Mouse (Mus musculus) C2C12 (cell line): Measurements from ENCODE around the gene Gorasp1. TPM values are rescaled to one million over a fixed set of nuclear protein-coding genes. Genes with fewer than 3 reads are reported as not detected.

ENCODE experiments used
- H3K27me3 ChIP-seq: one replicate; pipeline ENCODE4 v1.6.1; 2011; ENCODE audit not compliant: control insufficient read depth, insufficient read depth, insufficient read length
- H3K36me3 ChIP-seq: one replicate; pipeline ENCODE4 v1.6.1; 2011; ENCODE audit not compliant: control insufficient read depth, insufficient read depth
- H3K4me3 ChIP-seq: one replicate; pipeline ENCODE4 v1.5.1; 2011; ENCODE audit warnings: mild to moderate bottlenecking, control low read depth; ENCODE audit not compliant: poor library complexity, insufficient read depth, severe bottlenecking
- H3K79me2 ChIP-seq: one replicate; pipeline ENCODE4 v1.6.1; 2011; ENCODE audit not compliant: control insufficient read depth, insufficient read depth
- H3K79me3 ChIP-seq: one replicate; pipeline ENCODE4 v1.6.1; 2011; ENCODE audit warnings: low read depth, control low read depth
- H3ac ChIP-seq: one replicate; pipeline ENCODE3; 2011; ENCODE audit warnings: low read depth; ENCODE audit not compliant: control insufficient read depth, insufficient read length
- CEBPB ChIP-seq: IDR thresholded peaks from one replicate; pipeline ENCODE4 v1.6.1; 2011; ENCODE audit warnings: low read depth, mild to moderate bottlenecking, control low read depth, moderate library complexity
- CTCF ChIP-seq: IDR thresholded peaks from one replicate; pipeline ENCODE4 v1.5.1; 2011; ENCODE audit not compliant: control insufficient read depth, insufficient read depth, insufficient read length
- FOSL1 ChIP-seq: IDR thresholded peaks from one replicate; pipeline ENCODE4 v1.8.0; 2011; ENCODE audit warnings: mild to moderate bottlenecking, low read length; ENCODE audit not compliant: poor library complexity, insufficient read depth, severe bottlenecking
- MAX ChIP-seq: IDR thresholded peaks from one replicate; pipeline ENCODE4 v1.6.1; 2011; ENCODE audit warnings: mild to moderate bottlenecking, control low read depth
- MYOD1 ChIP-seq: IDR thresholded peaks from one replicate; pipeline ENCODE4 v1.6.1; 2011; ENCODE audit warnings: low read depth; ENCODE audit not compliant: control insufficient read depth, insufficient read length
- MYOG ChIP-seq: IDR thresholded peaks from one replicate; pipeline ENCODE4 v1.6.1; 2011; ENCODE audit not compliant: control insufficient read depth, insufficient read length; ENCODE audit errors: extremely low read depth
- USF1 ChIP-seq: IDR thresholded peaks from one replicate; pipeline ENCODE4 v1.6.1; 2011; ENCODE audit warnings: low read depth, mild to moderate bottlenecking, control low read depth, moderate library complexity
- polyA plus RNA-seq: library from polyadenylated mRNA; unstranded; fragments of >200 nt; fragmentation: generic; extraction: Trizol; gene quantifications from one replicate; pipeline ENCODE4 v1.2.1, GENCODE M21; 2012; ENCODE audit warnings: missing spikeins

Gene Gorasp1
- polyA plus RNA-seq, 1 experiment: 11.0 TPM

- peak overlapping the region; percentile 56 for H3K4me3 ChIP-seq
- H3K79me3 ChIP-seq: peaks cover 35% of the 10 kb centered on the region
- H3K36me3 ChIP-seq: no peaks in the 10 kb centered on the region
- H3K27me3 ChIP-seq: no peaks in the 10 kb centered on the region
- TF ChIP-seq MYOD1: peak; percentile 92
- no peak for TF ChIP-seq CEBPB
- peak; percentile 2 for TF ChIP-seq CTCF
- TF ChIP-seq FOSL1: peak; percentile 37
- TF ChIP-seq MAX: peak; percentile 34
- peaks cover 46% of the 10 kb centered on the region for H3K79me2 ChIP-seq
- peak overlapping the region; percentile 91 for H3ac ChIP-seq
Measured at GRCm38 (mm10) chr9:119982956-119983551, 45.7 kb upstream of the Gorasp1 start.

GRCm38 (mm10) chr9:119982241-119982811, 45.0 kb upstream of the Gorasp1 start:
- H3K4me3 ChIP-seq: peak overlapping the region; percentile 56
- H3ac ChIP-seq: peak overlapping the region; percentile 57
- no peaks in the 10 kb centered on the region for H3K27me3 ChIP-seq
- H3K36me3 ChIP-seq: peaks cover under 1% of the 10 kb centered on the region
- peaks cover 41% of the 10 kb centered on the region for H3K79me3 ChIP-seq
- H3K79me2 ChIP-seq: peaks cover 53% of the 10 kb centered on the region
- TF ChIP-seq CTCF (peak; percentile 66), USF1 (no peak)

- no peak for TF ChIP-seq CTCF
- TF ChIP-seq FOSL1: no peak
- no peak for TF ChIP-seq MYOD1
- no peak for TF ChIP-seq USF1
- no peak for TF ChIP-seq CEBPB
- no peak for TF ChIP-seq MAX
- no peak for TF ChIP-seq MYOG
- H3K4me3 ChIP-seq: peak overlapping the region; percentile 26
- H3K79me3 ChIP-seq: peaks cover 43% of the 10 kb centered on the region
- H3ac ChIP-seq: peak overlapping the region; percentile 33
- peaks cover 62% of the 10 kb centered on the region for H3K79me2 ChIP-seq
- no peaks in the 10 kb centered on the region for H3K27me3 ChIP-seq
- peaks cover 9% of the 10 kb centered on the region for H3K36me3 ChIP-seq
Measured at GRCm38 (mm10) chr9:119981183-119982179, 44.1 kb upstream of the Gorasp1 start.

GRCm38 (mm10) chr9:119980770-119981182, 43.4 kb upstream of the Gorasp1 start:
- no peak for TF ChIP-seq FOSL1
- TF ChIP-seq MAX: no peak
- TF ChIP-seq MYOG: no peak
- TF ChIP-seq CTCF: no peak
- TF ChIP-seq CEBPB: no peak
- TF ChIP-seq USF1: no peak
- TF ChIP-seq MYOD1: no peak
- Histone ChIP-seq H3ac (peak overlapping the region; percentile 46), H3K27me3 (no peaks in the 10 kb centered on the region), H3K4me3 (no peak overlapping the region), H3K36me3 (peaks cover 12% of the 10 kb centered on the region), H3K79me3 (peaks cover 43% of the 10 kb centered on the region), H3K79me2 (peaks cover 64% of the 10 kb centered on the region)

GRCm38 (mm10) chr9:119979749-119980148, 42.4 kb upstream of the Gorasp1 start:
- H3K36me3 ChIP-seq: peaks cover 22% of the 10 kb centered on the region
- H3ac ChIP-seq: no peak overlapping the region
- H3K79me2 ChIP-seq: peaks cover 64% of the 10 kb centered on the region
- H3K79me3 ChIP-seq: peaks cover 43% of the 10 kb centered on the region
- H3K4me3 ChIP-seq: no peak overlapping the region
- H3K27me3 ChIP-seq: no peaks in the 10 kb centered on the region
- no peak for TF ChIP-seq FOSL1
- no peak for TF ChIP-seq MAX
- TF ChIP-seq CTCF: no peak
- TF ChIP-seq USF1: no peak
- TF ChIP-seq MYOD1: no peak
- TF ChIP-seq CEBPB: no peak
- no peak for TF ChIP-seq MYOG
